Mouse (Mus musculus) C2C12 (cell line): ENCODE data around the gene Gm10181.

Source experiments
- CEBPB ChIP-seq: IDR thresholded peaks from one replicate; pipeline ENCODE4 v1.6.1; 2011; ENCODE audit warnings: low read depth, mild to moderate bottlenecking, control low read depth, moderate library complexity
- CTCF ChIP-seq: IDR thresholded peaks from one replicate; pipeline ENCODE4 v1.5.1; 2011; ENCODE audit not compliant: control insufficient read depth, insufficient read depth, insufficient read length
- MYOG ChIP-seq: IDR thresholded peaks from one replicate; pipeline ENCODE4 v1.6.1; 2011; ENCODE audit not compliant: control insufficient read depth, insufficient read length; ENCODE audit errors: extremely low read depth

DNA sequence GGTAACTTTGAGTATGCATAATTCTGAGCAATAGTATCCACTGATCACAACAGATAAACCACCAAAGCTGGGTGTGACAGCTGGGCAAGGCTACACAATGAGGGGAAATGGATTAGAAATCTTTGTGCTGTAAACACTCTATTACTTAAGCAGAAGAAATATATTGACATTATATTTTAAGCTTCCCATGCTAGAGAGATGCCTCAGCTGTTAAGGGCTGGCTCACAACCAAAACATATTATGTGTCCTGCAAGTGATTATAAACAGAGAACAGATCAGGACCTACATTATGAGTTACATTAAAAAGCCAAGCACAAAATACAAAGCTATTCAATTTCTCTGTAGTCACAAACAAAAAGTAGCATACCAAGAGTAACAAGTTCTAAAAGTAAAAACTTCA lies 43.0 kb downstream of the Gm10181 start:
- TF ChIP-seq CTCF (no peak), CEBPB (no peak), MYOG (no peak)
